In genomic region chr14:10525786-10526185, GRCm38 (mm10) we compare ENCODE assay signal across 20 mouse cellular contexts.
A peak's percentile ranks its signal among the peaks of the same experiment; 100 is the strongest.
DNase-seq lines count a peak whose midpoint lies in the region; ATAC-seq and TF ChIP-seq lines count a peak whose summit lies in the region.
"Had no signal": no experiment of that assay in that cellular context is flagged by ENCODE, and none has a peak within 500 bp of the region (broad histone marks: within the 10 kb centered on the region; RNA-seq: fewer than 3 reads in every experiment).

No protein-coding gene starts in this region.

- H3K4me2 ChIP-seq in embryonic facial prominence, embryonic 14.5 days (ENCODE audit: low read depth, low read length): no peak overlapping the region
- no peak overlapping the region for H3K4me2 ChIP-seq in limb, embryonic 14.5 days (replicated peaks; ENCODE audit: low read depth, low read length, severe bottlenecking)
- no peak overlapping the region for H3K4me2 ChIP-seq in midbrain, embryonic 11.5 days
- H3K4me2 ChIP-seq in midbrain, embryonic 14.5 days (ENCODE audit: low read length): no peak overlapping the region

- H3K27me3 ChIP-seq in embryonic facial prominence, embryonic 14.5 days (replicated peaks; ENCODE audit: control insufficient read depth, insufficient read depth, low read length): no peaks in the 10 kb centered on the region
- no peaks in the 10 kb centered on the region for H3K27me3 ChIP-seq in embryonic facial prominence, embryonic 10.5 days (replicated peaks; ENCODE audit: low read depth, poor library complexity, severe bottlenecking)
- no peaks in the 10 kb centered on the region for H3K27me3 ChIP-seq in limb, embryonic 14.5 days (ENCODE audit: control insufficient read depth, insufficient read depth, low read length)
- no peaks in the 10 kb centered on the region for H3K27me3 ChIP-seq in limb, embryonic 10.5 days (ENCODE audit: low read depth, poor library complexity, severe bottlenecking)
- no peaks in the 10 kb centered on the region for H3K27me3 ChIP-seq in midbrain, embryonic 11.5 days (ENCODE audit: control insufficient read depth, insufficient read depth, low read length)
- no peaks in the 10 kb centered on the region for H3K27me3 ChIP-seq in midbrain, embryonic 14.5 days (ENCODE audit: control insufficient read depth, insufficient read depth, low read length)
- H3K27me3 ChIP-seq: CH12.LX, Patski had no signal

- peak; percentile 30; the same call in 1 of the 2 replicates for ATAC-seq in embryonic facial prominence, embryonic 14.5 days (ENCODE audit: low read depth)
- ATAC-seq in limb, embryonic 14.5 days (ENCODE audit: low FRiP score, low read depth): no peak
- ATAC-seq in midbrain, embryonic 11.5 days (ENCODE audit: low FRiP score): no peak
- ATAC-seq in midbrain, embryonic 14.5 days (ENCODE audit: low FRiP score, low TSS enrichment): no peak
- ATAC-seq: activated CD4-positive, CD25-positive, alpha-beta regulatory T cell, adult 4 months; Patski had no signal

- no peak overlapping the region for H3K4me3 ChIP-seq in embryonic facial prominence, embryonic 14.5 days (ENCODE audit: low read depth, low read length)
- no peak overlapping the region for H3K4me3 ChIP-seq in embryonic facial prominence, embryonic 10.5 days
- no peak overlapping the region for H3K4me3 ChIP-seq in limb, embryonic 14.5 days (replicated peaks; ENCODE audit: low read length)
- H3K4me3 ChIP-seq in limb, embryonic 10.5 days: no peak overlapping the region
- H3K4me3 ChIP-seq in midbrain, embryonic 11.5 days (ENCODE audit: low read depth, low read length): no peak overlapping the region
- H3K4me3 ChIP-seq in midbrain, embryonic 14.5 days (replicated peaks; ENCODE audit: low read depth, low read length): no peak overlapping the region

- DNase-seq in embryonic facial prominence, embryonic 14.5 days (ENCODE audit: low spot score): peak; percentile 73
- DNase-seq in embryonic facial prominence, embryonic 10.5 days (ENCODE audit: low spot score): no peak
- peak; percentile 77 for DNase-seq in limb, embryonic 14.5 days (ENCODE audit: low spot score)
- DNase-seq in limb, embryonic 10.5 days (ENCODE audit: low spot score): no peak
- peak; percentile 23 for DNase-seq in midbrain, embryonic 11.5 days (ENCODE audit: low spot score, missing footprints)
- no peak for DNase-seq in midbrain, embryonic 14.5 days
- DNase-seq: adrenal gland, adult 2 months; adrenal gland, adult 8-10 months; adrenal gland, postnatal 10 days; adrenal gland, postnatal 14 days; adrenal gland, postnatal 25 days; adrenal gland, postnatal 36 days; B cell, adult 2 months; cerebellum, adult 11 months; cerebellum, adult 11-12 months; cerebellum, adult 18-20 months had no signal

- no peaks in the 10 kb centered on the region for H3K4me1 ChIP-seq in embryonic facial prominence, embryonic 14.5 days (ENCODE audit: control insufficient read depth, insufficient read depth, low read length)
- H3K4me1 ChIP-seq in embryonic facial prominence, embryonic 10.5 days: no peaks in the 10 kb centered on the region
- H3K4me1 ChIP-seq in limb, embryonic 14.5 days (ENCODE audit: control insufficient read depth, insufficient read depth, low read length): no peaks in the 10 kb centered on the region
- no peaks in the 10 kb centered on the region for H3K4me1 ChIP-seq in limb, embryonic 10.5 days
- 0 out of 2 replicates have a peak, but pooled peaks cover 2% of the 10 kb centered on the region for H3K4me1 ChIP-seq in midbrain, embryonic 11.5 days (ENCODE audit: control insufficient read depth, insufficient read depth, low read length)
- H3K4me1 ChIP-seq in midbrain, embryonic 14.5 days (ENCODE audit: control insufficient read depth, insufficient read depth, low read length): no peaks in the 10 kb centered on the region

- no peaks in the 10 kb centered on the region for H3K9me3 ChIP-seq in embryonic facial prominence, embryonic 14.5 days (ENCODE audit: control insufficient read depth, low read length)
- H3K9me3 ChIP-seq in embryonic facial prominence, embryonic 10.5 days: no peaks in the 10 kb centered on the region
- no peaks in the 10 kb centered on the region for H3K9me3 ChIP-seq in limb, embryonic 14.5 days (ENCODE audit: control insufficient read depth, low read length)
- H3K9me3 ChIP-seq in limb, embryonic 10.5 days (replicated peaks): no peaks in the 10 kb centered on the region
- no peaks in the 10 kb centered on the region for H3K9me3 ChIP-seq in midbrain, embryonic 11.5 days (ENCODE audit: control insufficient read depth, low read length)
- no peaks in the 10 kb centered on the region for H3K9me3 ChIP-seq in midbrain, embryonic 14.5 days (ENCODE audit: control insufficient read depth, low read length)
- H3K9me3 ChIP-seq: G1E had no signal

- no peak overlapping the region for H3K27ac ChIP-seq in embryonic facial prominence, embryonic 14.5 days (replicated peaks; ENCODE audit: low read depth, low read length)
- H3K27ac ChIP-seq in embryonic facial prominence, embryonic 10.5 days (replicated peaks): no peak overlapping the region
- H3K27ac ChIP-seq in limb, embryonic 14.5 days (replicated peaks; ENCODE audit: low read depth, low read length): no peak overlapping the region
- H3K27ac ChIP-seq in limb, embryonic 10.5 days: no peak overlapping the region
- no peak overlapping the region for H3K27ac ChIP-seq in midbrain, embryonic 11.5 days (ENCODE audit: low read depth, low read length)
- H3K27ac ChIP-seq in midbrain, embryonic 14.5 days (replicated peaks; ENCODE audit: low read depth, low read length): no peak overlapping the region

- H3K36me3 ChIP-seq in embryonic facial prominence, embryonic 14.5 days (ENCODE audit: control insufficient read depth, insufficient read depth, low read length): no peaks in the 10 kb centered on the region
- no peaks in the 10 kb centered on the region for H3K36me3 ChIP-seq in embryonic facial prominence, embryonic 10.5 days (replicated peaks)
- H3K36me3 ChIP-seq in limb, embryonic 14.5 days (ENCODE audit: control insufficient read depth, insufficient read depth, low read length): no peaks in the 10 kb centered on the region
- no peaks in the 10 kb centered on the region for H3K36me3 ChIP-seq in limb, embryonic 10.5 days
- H3K36me3 ChIP-seq in midbrain, embryonic 11.5 days (ENCODE audit: control insufficient read depth, insufficient read depth, low read length): no peaks in the 10 kb centered on the region
- H3K36me3 ChIP-seq in midbrain, embryonic 14.5 days (ENCODE audit: control insufficient read depth, insufficient read depth, low read length): no peaks in the 10 kb centered on the region
- H3K36me3 ChIP-seq: G1E had no signal

- no peak for TF ChIP-seq POLR2A in limb, embryonic 14.5 days (IDR thresholded peaks at IDR 0.05; ENCODE audit: borderline replicate concordance, extremely low read depth, insufficient read depth, insufficient read length)

- whole genome bisulfite sequencing in embryonic facial prominence, embryonic 14.5 days: 65% methylated on average over 4 of the region's 4 CpGs
- 86% methylated on average over 4 of the region's 4 CpGs for WGBS in embryonic facial prominence, embryonic 10.5 days
- 65% methylated on average over 4 of the region's 4 CpGs for WGBS in limb, embryonic 14.5 days
- 88% methylated on average over 4 of the region's 4 CpGs for WGBS in limb, embryonic 10.5 days
- 87% methylated on average over 4 of the region's 4 CpGs for WGBS in midbrain, embryonic 11.5 days
- 91% methylated on average over 4 of the region's 4 CpGs for WGBS in midbrain, embryonic 14.5 days

- H3K9ac ChIP-seq in embryonic facial prominence, embryonic 14.5 days (ENCODE audit: low read depth, low read length): no peak overlapping the region
- no peak overlapping the region for H3K9ac ChIP-seq in limb, embryonic 14.5 days (ENCODE audit: low read depth, low read length, severe bottlenecking)
- no peak overlapping the region for H3K9ac ChIP-seq in midbrain, embryonic 11.5 days (ENCODE audit: low read length)
- H3K9ac ChIP-seq in midbrain, embryonic 14.5 days (replicated peaks; ENCODE audit: low read length): no peak overlapping the region

Comparison
In these comparisons a context has a peak if more than half of its experiments do, and no peak if none do; other contexts are left out.
1. DNase-seq: peak in embryonic facial prominence, embryonic 14.5 days (single experiment), limb, embryonic 14.5 days (single experiment) and midbrain, embryonic 11.5 days (single experiment); none in embryonic facial prominence, embryonic 10.5 days (single experiment), limb, embryonic 10.5 days (single experiment) and midbrain, embryonic 14.5 days (single experiment).